10 mouse cellular contexts compared by ENCODE assay signal in genomic region chr3:41198216-41198976, GRCm38 (mm10).
DNase-seq lines count a peak whose midpoint lies in the region; ATAC-seq and TF ChIP-seq lines count a peak whose summit lies in the region.
"Had no signal": no experiment of that assay in that cellular context is flagged by ENCODE, and none has a peak within 500 bp of the region (broad histone marks: within the 10 kb centered on the region; RNA-seq: fewer than 3 reads in every experiment).

No protein-coding gene starts in this region.

- no peak overlapping the region for H3K9ac ChIP-seq in hindbrain, embryonic 13.5 days
- no peak overlapping the region for H3K9ac ChIP-seq in hindbrain, embryonic 12.5 days
- no peak overlapping the region for H3K9ac ChIP-seq in heart, adult 2 months (ENCODE audit: low read depth, low read length)

- no peaks in the 10 kb centered on the region for H3K9me3 ChIP-seq in hindbrain, embryonic 13.5 days
- H3K9me3 ChIP-seq in hindbrain, embryonic 12.5 days (replicated peaks): no peaks in the 10 kb centered on the region

- TF ChIP-seq CTCF in heart, adult 2 months (IDR thresholded peaks at IDR 0.05): no peak
- TF ChIP-seq CTCF in kidney, adult 2 months (conservative IDR thresholded peaks at IDR 0.05; ENCODE audit: insufficient read depth, insufficient read length, low read depth, low read length): no peak

- H3K4me2 ChIP-seq in hindbrain, embryonic 13.5 days: no peak overlapping the region
- no peak overlapping the region for H3K4me2 ChIP-seq in hindbrain, embryonic 12.5 days (replicated peaks)

- peaks cover 20% of the 10 kb centered on the region for H3K4me1 ChIP-seq in hindbrain, embryonic 13.5 days (replicated peaks)
- peaks cover 6% of the 10 kb centered on the region; the same call in 1 of the 2 replicates for H3K4me1 ChIP-seq in hindbrain, embryonic 12.5 days
- peaks cover 7% of the 10 kb centered on the region for H3K4me1 ChIP-seq in heart, adult 2 months (ENCODE audit: control insufficient read depth, insufficient read depth, low read length)
- H3K4me1 ChIP-seq in kidney, adult 2 months (ENCODE audit: control insufficient read depth, insufficient read depth, low read length): peaks cover 4% of the 10 kb centered on the region; the same call in 1 of the 2 replicates

- TF ChIP-seq POLR2A in heart, adult 2 months (IDR thresholded peaks at IDR 0.05; ENCODE audit: insufficient read depth, low read depth, low read length): no peak
- no peak for TF ChIP-seq POLR2A in kidney, adult 2 months (IDR thresholded peaks at IDR 0.05; ENCODE audit: low read depth, low read length)

- no peaks in the 10 kb centered on the region for H3K27me3 ChIP-seq in hindbrain, embryonic 13.5 days
- H3K27me3 ChIP-seq in hindbrain, embryonic 12.5 days: no peaks in the 10 kb centered on the region
- H3K27me3 ChIP-seq in heart, adult 2 months (ENCODE audit: control insufficient read depth, insufficient read depth, low read length): no peaks in the 10 kb centered on the region
- no peaks in the 10 kb centered on the region for H3K27me3 ChIP-seq in kidney, adult 2 months (replicated peaks; ENCODE audit: control insufficient read depth, insufficient read depth, low read length)

- H3K79me2 ChIP-seq in heart, adult 2 months (replicated peaks; ENCODE audit: control insufficient read depth, insufficient read depth, low read length): no peaks in the 10 kb centered on the region

- intact Hi-C loops in heart, adult 2 months (cut with DNase I): loop anchor here (5.0 to 10.0 kb wide), 2 partner anchors 169 to 366 kb away; no protein-coding TSS in a partner anchor
- intact Hi-C loops in left cerebral cortex, postnatal 4 days (cut with DNase I): no loop called here

- H3K27ac ChIP-seq in hindbrain, embryonic 13.5 days: no peak overlapping the region
- no peak overlapping the region for H3K27ac ChIP-seq in hindbrain, embryonic 12.5 days
- H3K27ac ChIP-seq in heart, adult 2 months: peak overlapping the region; percentile 70
- H3K27ac ChIP-seq in kidney, adult 2 months (ENCODE audit: insufficient read depth, low read depth, low read length): no peak overlapping the region
- H3K27ac ChIP-seq: kidney, postnatal 0 days had no signal

- no peaks in the 10 kb centered on the region for H3K36me3 ChIP-seq in hindbrain, embryonic 13.5 days
- H3K36me3 ChIP-seq in hindbrain, embryonic 12.5 days: no peaks in the 10 kb centered on the region
- H3K36me3 ChIP-seq in heart, adult 2 months (ENCODE audit: control insufficient read depth, insufficient read depth, low read length): no peaks in the 10 kb centered on the region
- H3K36me3 ChIP-seq in kidney, adult 2 months (ENCODE audit: control insufficient read depth, insufficient read depth, low read length): no peaks in the 10 kb centered on the region

- peak; percentile 64; the same call in 1 of the 2 replicates for ATAC-seq in hindbrain, embryonic 13.5 days (ENCODE audit: low FRiP score)
- ATAC-seq in hindbrain, embryonic 12.5 days (ENCODE audit: low FRiP score): no peak
- ATAC-seq in cerebellum, adult (ENCODE audit: insufficient number of reproducible peaks, low FRiP score, low TSS enrichment): peak; percentile 59

- WGBS in hindbrain, embryonic 13.5 days: 81% methylated on average over 15 of the region's 15 CpGs
- WGBS in hindbrain, embryonic 12.5 days: 86% methylated on average over 15 of the region's 15 CpGs
- 54% methylated on average over 15 of the region's 15 CpGs for WGBS in heart, adult 2 months
- 82% methylated on average over 15 of the region's 15 CpGs for WGBS in kidney, adult 2 months

- DNase-seq in heart, adult 2 months: peak in 1 of 2 experiments; percentile 57
- DNase-seq in left cerebral cortex, postnatal 4 days: peak; percentile 67
- DNase-seq in gastrocnemius, postnatal 25 days: no peak
- no peak for DNase-seq in liver
- DNase-seq in kidney, adult 2 months: no peak
- DNase-seq: lung, postnatal 14 days had no signal

- 0 out of 2 replicates have a peak, but pooled peaks have one; percentile 46 for TF ChIP-seq EP300 in heart, adult 2 months (IDR thresholded peaks at IDR 0.05; ENCODE audit: insufficient read depth, low read depth, low read length)

- no peak overlapping the region for H3K4me3 ChIP-seq in hindbrain, embryonic 13.5 days
- no peak overlapping the region for H3K4me3 ChIP-seq in hindbrain, embryonic 12.5 days
- H3K4me3 ChIP-seq in heart, adult 2 months: no peak overlapping the region
- no peak overlapping the region for H3K4me3 ChIP-seq in kidney, adult 2 months (ENCODE audit: insufficient read depth, low read depth, low read length)
